Mouse (Mus musculus) midbrain, embryonic 12.5 days (tissue): ENCODE measurements around the gene Rsph14. TPM values are rescaled to one million over a fixed set of nuclear protein-coding genes. Genes with fewer than 3 reads are reported as not detected.

Experiments
- ATAC-seq: fragments of 200-750 bp; cut with Nextera tagmentation; 2 replicates; pipeline ENCODE4 v1.8.0; 2017; ENCODE audit warnings: low read depth, moderate TSS enrichment, moderate library complexity; ENCODE audit not compliant: low FRiP score
- H3K27ac ChIP-seq: fragments of 300-500 bp; sonication (generic); replicated peaks from 2 replicates; pipeline ENCODE4 v1.5.1; 2016; ENCODE audit warnings: mild to moderate bottlenecking
- H3K27me3 ChIP-seq: fragments of 300-500 bp; sonication (generic); 2 replicates; pipeline ENCODE4 v1.6.1; 2016; ENCODE audit warnings: mild to moderate bottlenecking
- H3K36me3 ChIP-seq: fragments of 300-500 bp; sonication (generic); 2 replicates; pipeline ENCODE4 v1.6.1; 2016
- H3K4me1 ChIP-seq: fragments of 300-500 bp; sonication (generic); 2 replicates; pipeline ENCODE4 v1.6.1; 2016
- H3K4me2 ChIP-seq: fragments of 300-500 bp; sonication (generic); replicated peaks from 2 replicates; pipeline ENCODE4 v1.6.1; 2016; ENCODE audit warnings: mild to moderate bottlenecking, moderate library complexity
- H3K4me3 ChIP-seq: fragments of 300-500 bp; sonication (generic); 2 replicates; pipeline ENCODE4 v1.5.1; 2016; ENCODE audit warnings: mild to moderate bottlenecking
- H3K9ac ChIP-seq: fragments of 300-500 bp; sonication (generic); replicated peaks from 2 replicates; pipeline ENCODE4 v1.6.1; 2016; ENCODE audit warnings: mild to moderate bottlenecking, moderate library complexity
- H3K9me3 ChIP-seq: fragments of 300-500 bp; sonication (generic); 2 replicates; pipeline ENCODE4 v1.6.1; 2016; ENCODE audit warnings: mild to moderate bottlenecking
- WGBS: fragments of 180-500 bp; shearing (Covaris S2); methylation state at CpG from one replicate; pipeline ENCODE4 v1.1.7; 2016; 5-methylcytosine and 5-hydroxymethylcytosine counted together
- polyA plus RNA-seq: library from polyadenylated mRNA; unstranded; fragments of >200 nt; fragmentation: Nextera tagmentation; extraction: Ambion mirVana; gene quantifications from 2 replicates; pipeline ENCODE4 v1.2.1, GENCODE M21; 2016

Gene Rsph14
- polyA plus RNA-seq, 1 experiment from 2014 or later: not detected

DNA sequence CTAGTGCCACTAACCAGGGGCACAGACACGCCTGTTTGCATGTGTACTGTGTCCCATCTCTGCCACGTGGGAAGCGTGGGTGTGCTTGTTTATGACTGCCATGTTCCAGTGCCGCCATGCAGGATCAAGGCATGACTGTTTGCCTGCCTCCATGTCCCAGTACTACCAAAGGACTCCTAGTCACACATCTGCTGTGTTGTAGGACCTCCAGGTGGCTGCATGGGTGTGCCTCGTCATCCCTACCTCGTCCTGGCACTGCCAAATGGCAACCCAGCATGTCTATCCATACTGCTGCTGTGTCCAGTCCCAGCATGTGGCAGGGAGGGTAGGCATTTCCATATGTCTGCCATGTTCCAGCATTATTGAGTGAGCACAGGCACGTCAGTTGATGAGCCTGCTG lies 104.1 kb downstream of the Rsph14 start:
- peaks cover 3% of the 10 kb centered on the region; the same call in 1 of the 2 replicates for H3K27me3 ChIP-seq
- ATAC-seq: no peak
- H3K9ac ChIP-seq: no peak overlapping the region
- H3K9me3 ChIP-seq: no peaks in the 10 kb centered on the region
- H3K4me1 ChIP-seq: peaks cover 4% of the 10 kb centered on the region; the same call in 1 of the 2 replicates
- H3K27ac ChIP-seq: no peak overlapping the region
- H3K4me3 ChIP-seq: no peak overlapping the region
- H3K4me2 ChIP-seq: no peak overlapping the region
- no peaks in the 10 kb centered on the region for H3K36me3 ChIP-seq
- 87% methylated on average over 7 of the region's 7 CpGs for WGBS

DNA sequence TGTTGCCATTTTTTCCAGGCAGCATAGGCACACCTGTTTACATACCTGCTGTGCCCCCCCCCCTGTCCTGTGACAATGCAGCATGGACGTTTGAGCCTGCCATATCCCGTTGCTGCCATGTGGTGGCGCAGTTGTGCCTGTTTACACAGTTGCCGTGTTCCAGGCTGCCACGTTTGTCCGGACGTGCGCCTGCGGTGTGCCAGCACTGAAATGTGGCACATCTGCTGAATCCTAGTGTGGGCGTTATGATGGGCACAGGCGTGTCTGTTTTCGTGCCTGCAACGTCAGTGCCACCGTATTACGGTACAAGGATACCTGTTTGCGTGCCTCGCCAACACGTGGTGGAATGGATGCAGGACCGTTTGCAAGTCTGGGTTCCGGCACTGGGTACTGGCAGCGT lies 107.1 kb downstream of the Rsph14 start:
- Histone ChIP-seq H3K9ac (no peak overlapping the region), H3K4me3 (0 out of 2 replicates have a peak overlapping the region, but pooled peaks have one; percentile 7), H3K27ac (no peak overlapping the region), H3K4me1 (peaks cover 9% of the 10 kb centered on the region; the same call in 1 of the 2 replicates), H3K9me3 (no peaks in the 10 kb centered on the region), H3K4me2 (peak overlapping the region; percentile 48), H3K27me3 (peaks cover 3% of the 10 kb centered on the region; the same call in 1 of the 2 replicates), H3K36me3 (no peaks in the 10 kb centered on the region)
- ATAC-seq: no peak
- 15% methylated on average over 21 of the region's 21 CpGs for WGBS

GRCm38 (mm10) chr10:74924274-74924673 lies 108.1 kb downstream of the Rsph14 start:
- H3K36me3 ChIP-seq: no peaks in the 10 kb centered on the region
- WGBS: 91% methylated on average over 14 of the region's 14 CpGs
- no peak for ATAC-seq

GRCm38 (mm10) chr10:74922763-74923162 lies 109.6 kb downstream of the Rsph14 start:
- WGBS: 73% methylated on average over 6 of the region's 6 CpGs

More at GRCm38 (mm10) chr10:74924274-74924673, 108.1 kb downstream of the Rsph14 start:
- no peak overlapping the region for H3K27ac ChIP-seq
- no peak overlapping the region for H3K9ac ChIP-seq
- H3K4me2 ChIP-seq: no peak overlapping the region
- no peaks in the 10 kb centered on the region for H3K9me3 ChIP-seq
- H3K4me1 ChIP-seq: peaks cover 9% of the 10 kb centered on the region; the same call in 1 of the 2 replicates
- peaks cover 3% of the 10 kb centered on the region; the same call in 1 of the 2 replicates for H3K27me3 ChIP-seq
- no peak overlapping the region for H3K4me3 ChIP-seq

GRCm38 (mm10) chr10:74921614-74922013 lies 110.8 kb downstream of the Rsph14 start:
- H3K9ac ChIP-seq: no peak overlapping the region
- H3K4me3 ChIP-seq: no peak overlapping the region
- H3K27ac ChIP-seq: no peak overlapping the region
- no peak overlapping the region for H3K4me2 ChIP-seq
- no peak for ATAC-seq
- H3K36me3 ChIP-seq: no peaks in the 10 kb centered on the region
- WGBS: 81% methylated on average over 11 of the region's 11 CpGs
- no peaks in the 10 kb centered on the region for H3K9me3 ChIP-seq
- H3K27me3 ChIP-seq: no peaks in the 10 kb centered on the region
- H3K4me1 ChIP-seq: peaks cover 9% of the 10 kb centered on the region; the same call in 1 of the 2 replicates

More at GRCm38 (mm10) chr10:74922763-74923162, 109.6 kb downstream of the Rsph14 start:
- no peak overlapping the region for H3K4me2 ChIP-seq
- no peak overlapping the region for H3K27ac ChIP-seq
- no peaks in the 10 kb centered on the region for H3K9me3 ChIP-seq
- no peaks in the 10 kb centered on the region for H3K36me3 ChIP-seq
- H3K4me3 ChIP-seq: no peak overlapping the region
- H3K27me3 ChIP-seq: peaks cover 1% of the 10 kb centered on the region; the same call in 1 of the 2 replicates
- no peak overlapping the region for H3K9ac ChIP-seq
- peak; percentile 11; the same call in 1 of the 2 replicates for ATAC-seq
- peaks cover 9% of the 10 kb centered on the region; the same call in 1 of the 2 replicates for H3K4me1 ChIP-seq

- Histone ChIP-seq H3K9ac (no peak overlapping the region), H3K27ac (no peak overlapping the region), H3K9me3 (no peaks in the 10 kb centered on the region), H3K27me3 (no peaks in the 10 kb centered on the region), H3K4me3 (no peak overlapping the region), H3K4me1 (peaks cover 9% of the 10 kb centered on the region; the same call in 1 of the 2 replicates), H3K36me3 (no peaks in the 10 kb centered on the region), H3K4me2 (no peak overlapping the region)
- WGBS: 48% methylated on average over 17 of the region's 17 CpGs
- peak; percentile 42 for ATAC-seq
These were observed 111.4 kb downstream of the Rsph14 start for GRCm38 (mm10) chr10:74920853-74921567.

- H3K4me3 ChIP-seq: no peak overlapping the region
- H3K36me3 ChIP-seq: no peaks in the 10 kb centered on the region
- H3K27ac ChIP-seq: no peak overlapping the region
- H3K9me3 ChIP-seq: no peaks in the 10 kb centered on the region
- no peak for ATAC-seq
- H3K4me1 ChIP-seq: 0 out of 2 replicates have a peak, but pooled peaks cover 5% of the 10 kb centered on the region
- H3K9ac ChIP-seq: no peak overlapping the region
- WGBS: 33% methylated on average over 5 of the region's 5 CpGs
- H3K4me2 ChIP-seq: no peak overlapping the region
- H3K27me3 ChIP-seq: no peaks in the 10 kb centered on the region
These were observed 113.1 kb downstream of the Rsph14 start for GRCm38 (mm10) chr10:74919277-74919676.

DNA sequence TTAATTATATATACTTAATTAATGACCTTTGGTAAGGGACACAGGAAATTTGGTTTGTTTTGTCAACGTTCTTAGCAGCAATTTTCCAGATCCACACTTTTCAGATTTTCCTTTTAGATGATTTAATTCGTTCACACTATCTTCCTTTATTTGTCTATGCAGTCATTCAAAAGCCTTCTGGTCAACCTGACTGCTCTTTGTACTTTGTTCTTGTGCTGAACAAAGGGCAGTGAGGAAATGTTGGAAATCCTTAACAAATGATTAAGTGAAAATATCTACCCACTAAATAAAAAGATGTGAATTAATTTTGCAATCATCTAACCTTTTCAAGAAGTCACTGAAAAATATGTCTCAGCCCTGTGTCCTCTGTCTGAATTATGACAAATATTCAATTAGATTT lies 124.0 kb downstream of the Rsph14 start:
- Histone ChIP-seq H3K27ac (no peak overlapping the region), H3K9ac (no peak overlapping the region), H3K4me3 (no peak overlapping the region), H3K9me3 (no peaks in the 10 kb centered on the region), H3K4me2 (no peak overlapping the region), H3K4me1 (no peaks in the 10 kb centered on the region), H3K27me3 (no peaks in the 10 kb centered on the region), H3K36me3 (no peaks in the 10 kb centered on the region)
- ATAC-seq: no peak
- 80% methylated on average over 2 of the region's 2 CpGs for WGBS

Other genes starting within 250 kb of the Rsph14 start
- gene Gnaz, start 65.4 kb downstream of the Rsph14 start, polyA plus RNA-seq: 22.2 and 23.8 TPM in 2 replicates
- gene Rab36, start 4.5 kb upstream of the Rsph14 start, polyA plus RNA-seq: 11.1 and 12.2 TPM in 2 replicates
- 10.8 and 11.7 TPM in 2 replicates for gene Bcr, start 28.0 kb upstream of the Rsph14 start, polyA plus RNA-seq
- gene Specc1l, start 179.5 kb upstream of the Rsph14 start, polyA plus RNA-seq: 52.0 and 52.1 TPM in 2 replicates